Mouse (Mus musculus): ENCODE measurements around the gene Bcan. TPM values are rescaled to one million over a fixed set of nuclear protein-coding genes. Genes with fewer than 3 reads are reported as not detected.

Gene Bcan
- total and polyA plus RNA-seq, 2 experiments from 2014 or later, result 229 to 347 TPM

DNA sequence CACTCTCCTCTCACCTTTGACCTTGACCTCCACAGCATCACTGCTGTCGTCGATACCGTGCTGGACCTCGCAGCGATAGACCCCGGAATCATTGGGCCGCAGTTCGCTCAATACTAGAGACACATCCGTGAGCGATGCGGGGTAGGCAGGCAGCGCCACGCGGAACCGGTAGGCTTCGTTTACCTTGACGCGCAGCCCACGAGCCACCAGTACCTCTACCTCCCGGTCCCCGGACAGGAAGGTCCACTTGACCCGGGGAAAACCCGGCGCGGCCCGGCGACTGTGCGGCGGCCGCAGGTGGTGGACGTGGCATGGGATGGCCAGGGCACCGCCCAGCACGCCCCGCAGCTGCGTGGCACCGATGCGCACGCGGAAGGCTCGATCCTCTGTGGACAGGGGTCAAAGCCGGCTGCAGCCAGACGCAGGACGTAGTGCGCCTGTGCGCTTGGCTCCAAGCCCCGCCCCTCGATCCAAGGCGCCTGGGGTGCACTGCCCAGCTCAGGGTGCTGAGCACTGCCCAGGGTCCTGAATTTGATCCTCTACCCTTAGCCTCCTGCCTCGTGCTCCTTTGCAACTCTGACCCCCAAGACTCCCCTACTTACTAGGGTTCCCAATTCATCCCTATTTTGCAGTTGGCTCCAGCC, 2.9 kb downstream of the Bcan start:
- Histone ChIP-seq H3K9me3 (ENCODE audit: low read length) (no peaks in the 10 kb centered on the region), H3K36me3 (ENCODE audit: insufficient read depth, low read length) (no peaks in the 10 kb centered on the region; the same call in 1 of the 2 replicates), H3K9ac (replicated peaks; ENCODE audit: low read length) (peak overlapping the region; percentile 53), H3K4me1 (ENCODE audit: insufficient read depth, low read length) (peaks cover 20% of the 10 kb centered on the region), H3K27ac (no peak overlapping the region), H3K27me3 (ENCODE audit: insufficient read depth, low read length) (peaks cover 45% of the 10 kb centered on the region), H3K4me2 (ENCODE audit: low read depth, low read length) (peak overlapping the region; percentile 71), H3K4me3 (ENCODE audit: low read length) (peak overlapping the region; percentile 45)
- no peak for TF ChIP-seq CTCF (IDR thresholded peaks at IDR 0.05; ENCODE audit: low read depth)
- WGBS, result 4% methylated on average over 47 of the region's 49 CpGs
- ATAC-seq (no peak), DNase-seq (ENCODE audit: low spot score) (peak; percentile 54)

DNA sequence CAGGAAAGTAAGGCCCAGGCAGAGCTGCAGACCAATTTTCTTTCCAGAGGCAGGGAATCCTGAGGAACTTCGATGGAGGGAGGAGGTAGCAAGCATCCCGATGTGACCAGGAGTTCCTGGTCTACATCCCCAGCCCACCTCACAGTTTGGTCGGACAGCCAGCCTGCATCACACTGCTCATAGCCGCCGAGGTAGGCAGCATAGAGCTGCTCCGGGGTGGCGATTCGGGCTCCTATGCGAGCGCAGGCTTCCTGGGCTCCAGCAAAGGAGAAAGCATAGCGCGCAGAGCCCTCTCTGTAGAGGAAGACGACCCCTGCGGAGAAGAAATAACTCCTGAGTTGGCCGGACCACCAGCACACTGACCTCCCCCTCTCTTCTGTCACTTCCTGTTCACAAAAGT, 3.6 kb downstream of the Bcan start:
- Histone ChIP-seq H3K9ac (replicated peaks; ENCODE audit: low read length) (0 out of 2 replicates have a peak overlapping the region, but pooled peaks have one; percentile 53), H3K36me3 (ENCODE audit: insufficient read depth, low read length) (no peaks in the 10 kb centered on the region; the same call in 1 of the 2 replicates), H3K27me3 (ENCODE audit: insufficient read depth, low read length) (peaks cover 45% of the 10 kb centered on the region), H3K27ac (no peak overlapping the region), H3K9me3 (ENCODE audit: low read length) (no peaks in the 10 kb centered on the region), H3K4me1 (ENCODE audit: insufficient read depth, low read length) (peaks cover 13% of the 10 kb centered on the region), H3K4me3 (ENCODE audit: low read length) (peak overlapping the region; percentile 45), H3K4me2 (ENCODE audit: low read depth, low read length) (peak overlapping the region; percentile 71)
- WGBS, result 4% methylated on average over 15 of the region's 15 CpGs
- ATAC-seq (no peak), DNase-seq (ENCODE audit: low spot score) (no peak)
- TF ChIP-seq CTCF (IDR thresholded peaks at IDR 0.05; ENCODE audit: low read depth), result no peak; the same call in 1 of the 2 replicates

DNA sequence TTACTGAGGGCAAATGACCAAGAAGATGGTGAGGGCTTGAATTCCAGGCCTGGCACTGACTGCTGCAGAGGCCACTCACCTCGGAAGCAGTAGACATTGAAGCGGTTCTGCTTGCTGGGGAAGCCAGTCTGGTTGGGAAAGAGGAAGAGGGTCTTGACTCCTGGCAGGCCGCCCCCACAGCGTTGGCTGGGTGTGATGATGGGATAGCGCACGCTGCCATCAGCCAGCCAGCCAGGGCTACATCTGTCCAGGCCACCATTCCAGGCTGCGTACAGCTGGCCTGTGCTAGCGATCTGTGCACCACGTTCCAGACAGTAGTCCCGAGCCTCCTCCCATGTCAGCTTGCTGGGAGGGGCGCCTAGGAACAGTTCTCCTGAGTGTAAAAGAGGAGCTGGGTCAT, 4.7 kb downstream of the Bcan start:
- DNase-seq (ENCODE audit: low spot score) (no peak), ATAC-seq (no peak)
- no peaks in the 10 kb centered on the region for H3K9me3 ChIP-seq (ENCODE audit: low read length)
- peaks cover 41% of the 10 kb centered on the region for H3K27me3 ChIP-seq (ENCODE audit: insufficient read depth, low read length)
- WGBS, result 29% methylated on average over 11 of the region's 11 CpGs
- H3K4me2 ChIP-seq (ENCODE audit: low read depth, low read length), result no peak overlapping the region
- no peak for TF ChIP-seq CTCF (IDR thresholded peaks at IDR 0.05; ENCODE audit: low read depth)
- H3K27ac ChIP-seq, result no peak overlapping the region
- H3K9ac ChIP-seq (replicated peaks; ENCODE audit: low read length), result no peak overlapping the region
- H3K4me1 ChIP-seq (ENCODE audit: insufficient read depth, low read length), result peaks cover 12% of the 10 kb centered on the region
- H3K36me3 ChIP-seq (ENCODE audit: insufficient read depth, low read length), result no peaks in the 10 kb centered on the region; the same call in 1 of the 2 replicates
- H3K4me3 ChIP-seq (ENCODE audit: low read length), result no peak overlapping the region

DNA sequence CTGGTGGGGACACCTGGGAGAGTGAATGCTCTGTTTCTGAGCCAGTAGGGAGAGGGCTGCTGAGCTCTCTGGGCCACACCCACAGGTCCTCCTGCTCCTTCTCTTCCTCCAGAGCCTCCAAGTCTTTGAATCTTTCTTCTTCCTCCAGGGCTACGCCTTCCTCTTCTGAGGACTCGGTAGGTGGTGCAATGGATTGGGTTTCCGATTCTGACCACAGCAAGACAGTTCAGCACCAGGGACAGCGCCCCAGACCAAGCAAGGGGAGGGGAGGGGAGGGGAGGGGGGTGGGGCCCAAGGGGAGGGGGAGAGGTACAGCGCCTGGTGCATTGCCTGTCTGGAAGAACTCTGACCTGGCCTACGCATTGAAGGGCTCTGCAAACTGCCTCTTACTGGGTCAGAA, 6.6 kb downstream of the Bcan start:
- no peak overlapping the region for H3K4me2 ChIP-seq (ENCODE audit: low read depth, low read length)
- no peak overlapping the region for H3K4me3 ChIP-seq (ENCODE audit: low read length)
- no peak for TF ChIP-seq CTCF (IDR thresholded peaks at IDR 0.05; ENCODE audit: low read depth)
- peaks cover 32% of the 10 kb centered on the region for H3K27me3 ChIP-seq (ENCODE audit: insufficient read depth, low read length)
- DNase-seq (ENCODE audit: low spot score), result no peak
- peaks cover 9% of the 10 kb centered on the region for H3K4me1 ChIP-seq (ENCODE audit: insufficient read depth, low read length)
- no peak overlapping the region for H3K9ac ChIP-seq (replicated peaks; ENCODE audit: low read length)
- ATAC-seq, result no peak
- 16% methylated on average over 5 of the region's 6 CpGs for WGBS
- H3K36me3 ChIP-seq (ENCODE audit: insufficient read depth, low read length), result no peaks in the 10 kb centered on the region; the same call in 1 of the 2 replicates
- no peak overlapping the region for H3K27ac ChIP-seq
- no peaks in the 10 kb centered on the region for H3K9me3 ChIP-seq (ENCODE audit: low read length)

DNA sequence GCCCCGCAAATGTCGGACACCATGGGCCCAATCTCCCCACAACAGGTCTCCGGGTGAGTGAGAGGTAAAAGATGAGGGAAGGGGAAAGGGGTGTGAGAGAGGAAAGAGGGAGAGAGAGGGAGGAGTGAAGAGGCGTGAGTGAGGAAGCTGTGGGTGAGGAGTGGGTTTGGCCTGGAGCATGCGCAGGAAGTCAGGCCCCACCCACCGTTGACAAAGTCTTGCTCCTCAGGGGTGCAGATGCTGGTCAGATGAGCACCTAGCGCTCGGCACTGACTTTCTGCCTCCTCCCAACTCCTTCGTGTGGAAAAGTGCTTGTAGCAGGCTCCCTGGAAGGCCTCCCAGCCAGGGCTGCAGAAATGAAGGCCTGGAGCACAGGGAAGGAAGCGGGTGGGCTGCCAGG, 10.1 kb downstream of the Bcan start:
- H3K36me3 ChIP-seq (ENCODE audit: insufficient read depth, low read length), result no peaks in the 10 kb centered on the region; the same call in 1 of the 2 replicates
- DNase-seq (ENCODE audit: low spot score), result no peak
- TF ChIP-seq CTCF (IDR thresholded peaks at IDR 0.05; ENCODE audit: low read depth), result no peak
- no peak overlapping the region for H3K4me2 ChIP-seq (ENCODE audit: low read depth, low read length)
- peaks cover 5% of the 10 kb centered on the region; the same call in 1 of the 2 replicates for H3K4me1 ChIP-seq (ENCODE audit: insufficient read depth, low read length)
- H3K9me3 ChIP-seq (ENCODE audit: low read length), result no peaks in the 10 kb centered on the region
- peaks cover 14% of the 10 kb centered on the region for H3K27me3 ChIP-seq (ENCODE audit: insufficient read depth, low read length)
- no peak overlapping the region for H3K27ac ChIP-seq
- no peak overlapping the region for H3K9ac ChIP-seq (replicated peaks; ENCODE audit: low read length)
- 48% methylated on average over 10 of the region's 10 CpGs for WGBS
- no peak overlapping the region for H3K4me3 ChIP-seq (ENCODE audit: low read length)
- ATAC-seq, result no peak

DNA sequence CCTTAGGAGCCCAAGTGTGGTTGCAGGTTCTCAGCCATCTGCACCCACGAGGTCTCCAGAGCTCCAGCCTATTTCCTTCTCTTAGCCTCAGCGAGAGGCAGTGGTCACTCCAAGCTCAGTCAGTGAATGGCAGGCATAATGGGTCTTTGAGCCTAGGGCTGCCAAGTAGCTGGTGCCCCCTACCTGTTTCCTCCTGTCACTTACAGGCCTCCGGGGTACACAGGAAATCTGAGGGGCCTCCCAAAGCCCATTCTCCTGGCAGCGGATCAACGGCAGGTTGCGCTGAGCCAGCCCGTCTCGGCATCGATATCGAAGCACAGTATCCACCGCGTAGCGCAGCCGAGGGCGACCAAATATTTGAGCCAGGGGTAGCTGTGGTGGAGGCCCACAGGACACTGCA, 12.0 kb downstream of the Bcan start:
- Histone ChIP-seq H3K27me3 (ENCODE audit: insufficient read depth, low read length) (no peaks in the 10 kb centered on the region), H3K4me1 (ENCODE audit: insufficient read depth, low read length) (peaks cover 10% of the 10 kb centered on the region), H3K9me3 (ENCODE audit: low read length) (no peaks in the 10 kb centered on the region), H3K9ac (replicated peaks; ENCODE audit: low read length) (peak overlapping the region; percentile 39), H3K27ac (peak overlapping the region; percentile 65), H3K36me3 (ENCODE audit: insufficient read depth, low read length) (no peaks in the 10 kb centered on the region), H3K4me3 (ENCODE audit: low read length) (peak overlapping the region; percentile 30), H3K4me2 (ENCODE audit: low read depth, low read length) (peak overlapping the region; percentile 60)
- 8% methylated on average over 15 of the region's 15 CpGs for WGBS
- DNase-seq (ENCODE audit: low spot score), result no peak
- TF ChIP-seq CTCF (IDR thresholded peaks at IDR 0.05; ENCODE audit: low read depth), result peak; percentile 35; the same call in 1 of the 2 replicates
- peak; percentile 19 for ATAC-seq

DNA sequence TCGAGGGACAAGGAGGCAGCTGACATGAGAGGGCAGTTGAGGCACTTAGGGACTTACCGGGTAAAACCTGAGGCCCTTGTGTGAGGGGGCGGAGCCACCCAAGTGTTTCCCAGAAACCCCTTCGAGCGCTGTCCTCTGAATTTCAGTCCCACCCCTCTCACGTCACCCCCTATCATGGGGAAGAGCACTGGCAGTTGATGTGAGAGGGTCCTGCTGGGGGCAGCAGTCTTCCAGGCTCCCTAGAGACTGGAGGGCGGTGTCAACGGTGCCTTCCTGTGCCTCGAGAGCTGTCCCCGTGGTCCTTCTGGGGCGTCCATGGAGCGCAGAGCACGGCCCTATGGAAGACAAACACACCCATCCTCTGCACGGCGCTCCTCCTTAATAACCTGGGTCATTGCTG, 12.4 kb downstream of the Bcan start:
- WGBS, result 3% methylated on average over 15 of the region's 15 CpGs
- ATAC-seq (peak; percentile 69), DNase-seq (ENCODE audit: low spot score) (peak; percentile 89)
- Histone ChIP-seq H3K27me3 (ENCODE audit: insufficient read depth, low read length) (no peaks in the 10 kb centered on the region), H3K4me3 (ENCODE audit: low read length) (peak overlapping the region; percentile 30), H3K36me3 (ENCODE audit: insufficient read depth, low read length) (no peaks in the 10 kb centered on the region), H3K9ac (replicated peaks; ENCODE audit: low read length) (peak overlapping the region; percentile 39), H3K27ac (peak overlapping the region; percentile 67), H3K4me2 (ENCODE audit: low read depth, low read length) (peak overlapping the region; percentile 60), H3K9me3 (ENCODE audit: low read length) (no peaks in the 10 kb centered on the region), H3K4me1 (ENCODE audit: insufficient read depth, low read length) (peaks cover 14% of the 10 kb centered on the region)
- no peak for TF ChIP-seq CTCF (IDR thresholded peaks at IDR 0.05; ENCODE audit: low read depth)

All from hindbrain, postnatal 0 days (tissue).